Mouse (Mus musculus): Measurements from ENCODE around the gene Gfra4. TPM values are rescaled to one million over a fixed set of nuclear protein-coding genes. Genes with fewer than 3 reads are reported as not detected.

Gene Gfra4
- polyA plus RNA-seq, 2 experiments, result 0.15 to 0.16 TPM

DNA sequence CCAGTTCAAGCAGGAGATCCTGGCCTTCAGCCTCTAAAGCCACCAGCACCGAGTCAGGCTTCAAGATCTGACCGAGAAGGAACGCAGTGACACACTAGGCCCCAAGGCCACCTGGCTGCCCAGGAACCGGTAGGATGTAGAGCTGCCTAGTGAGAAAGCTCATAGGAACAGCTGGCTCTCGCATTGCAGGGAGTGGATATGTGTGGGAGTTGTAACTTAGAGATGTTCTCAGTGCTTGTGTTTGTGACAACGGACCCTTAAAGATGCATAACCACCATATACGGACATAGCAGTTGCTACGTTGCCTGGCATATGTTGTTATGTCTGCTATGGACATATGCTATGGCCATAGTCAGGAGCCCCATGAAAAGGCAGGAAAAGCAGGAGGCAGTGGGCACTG, 15.8 kb upstream of the Gfra4 start:
- TF ChIP-seq EP300 (IDR thresholded peaks at IDR 0.05; ENCODE audit: low read depth), result no peak
- TF ChIP-seq CTCF (IDR thresholded peaks at IDR 0.05; ENCODE audit: low read depth), result no peak
- no peaks in the 10 kb centered on the region for H3K4me1 ChIP-seq (replicated peaks; ENCODE audit: control insufficient read depth in 2 of 2, insufficient read depth in 2 of 2, low read length in 1 of 2)
- WGBS (ENCODE audit: insufficient replicate concordance), result 75% methylated on average over 8 of the region's 8 CpGs
- H3K9ac ChIP-seq (replicated peaks), result no peak overlapping the region
- H3K4me3 ChIP-seq (ENCODE audit: insufficient read depth in 1 of 2, low read depth in 2 of 2, low read length in 2 of 2), result no peak overlapping the region
- no peak for ATAC-seq (ENCODE audit: insufficient read depth)
- no peaks in the 10 kb centered on the region for H3K9me3 ChIP-seq (ENCODE audit: control insufficient read depth, low read length)
- H3K4me2 ChIP-seq (ENCODE audit: low read depth), result no peak overlapping the region
- no peaks in the 10 kb centered on the region for H3K36me3 ChIP-seq (replicated peaks; ENCODE audit: control insufficient read depth, insufficient read depth, low read depth)
- peaks cover 40% of the 10 kb centered on the region for H3K27me3 ChIP-seq (ENCODE audit: control insufficient read depth, insufficient read depth, low read length)
- no peak overlapping the region for H3K27ac ChIP-seq
- DNase-seq (ENCODE audit: low read depth in 3 of 3, low spot score in 3 of 3), result no peak

DNA sequence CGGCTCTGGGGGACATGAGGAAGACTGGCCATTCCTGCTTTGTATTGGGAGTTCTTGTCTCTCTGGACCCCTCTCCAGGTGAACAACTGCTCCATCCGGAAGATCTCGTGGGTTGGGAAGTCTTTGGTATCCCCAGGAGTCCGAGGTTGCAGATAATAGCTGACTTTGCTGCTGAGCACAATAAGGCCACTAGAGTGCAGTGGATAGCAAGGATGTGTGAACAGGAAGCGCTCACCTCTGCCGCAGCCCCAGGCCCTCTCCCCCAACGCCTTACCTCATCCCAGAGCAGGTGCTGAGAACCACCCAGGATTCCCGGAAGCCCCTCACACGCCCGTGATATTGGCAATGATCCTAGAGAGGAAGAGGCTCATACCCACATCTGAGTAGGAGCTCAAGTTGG, 13.3 kb upstream of the Gfra4 start:
- Histone ChIP-seq H3K36me3 (replicated peaks; ENCODE audit: control insufficient read depth, insufficient read depth, low read depth) (no peaks in the 10 kb centered on the region), H3K4me3 (ENCODE audit: insufficient read depth in 1 of 2, low read depth in 2 of 2, low read length in 2 of 2) (no peak overlapping the region), H3K9ac (replicated peaks) (no peak overlapping the region), H3K9me3 (ENCODE audit: control insufficient read depth, low read length) (no peaks in the 10 kb centered on the region), H3K4me1 (replicated peaks; ENCODE audit: control insufficient read depth in 2 of 2, insufficient read depth in 2 of 2, low read length in 1 of 2) (peaks cover 0 to 3% of the 10 kb centered on the region in 2 experiments; a peak in 2 of 4 replicates), H3K27me3 (ENCODE audit: control insufficient read depth, insufficient read depth, low read length) (peaks cover 51% of the 10 kb centered on the region), H3K27ac (no peak overlapping the region), H3K4me2 (ENCODE audit: low read depth) (no peak overlapping the region)
- no peak for ATAC-seq (ENCODE audit: insufficient read depth)
- no peak for DNase-seq (ENCODE audit: low read depth in 3 of 3, low spot score in 3 of 3)
- TF ChIP-seq EP300 (IDR thresholded peaks at IDR 0.05; ENCODE audit: low read depth) (no peak), CTCF (IDR thresholded peaks at IDR 0.05; ENCODE audit: low read depth) (peak; percentile 75)
- 1% methylated on average over 10 of the region's 10 CpGs for WGBS (ENCODE audit: insufficient replicate concordance)

DNA sequence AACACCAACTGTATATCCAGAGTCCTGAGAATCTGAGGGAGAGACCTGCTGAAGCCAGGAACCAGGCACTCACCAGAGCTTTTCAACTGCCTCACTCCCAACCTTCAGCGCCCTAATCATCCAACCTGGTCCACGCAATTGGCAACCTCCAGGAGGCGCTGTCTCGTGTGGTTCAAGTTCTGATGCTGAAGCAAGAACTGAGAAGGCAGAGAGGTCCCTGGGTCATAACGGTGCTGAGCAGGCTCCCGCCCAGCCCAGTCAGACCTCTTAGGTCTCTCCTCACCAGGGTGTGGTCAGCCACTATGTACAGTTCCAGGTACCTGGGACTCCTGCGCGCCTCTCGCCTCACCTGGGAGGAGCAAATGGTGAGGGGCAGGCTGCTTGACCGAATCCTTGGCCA, 12.7 kb upstream of the Gfra4 start:
- 4% methylated on average over 10 of the region's 10 CpGs for WGBS (ENCODE audit: insufficient replicate concordance)
- Histone ChIP-seq H3K4me2 (ENCODE audit: low read depth) (no peak overlapping the region), H3K4me1 (replicated peaks; ENCODE audit: control insufficient read depth in 2 of 2, insufficient read depth in 2 of 2, low read length in 1 of 2) (peaks cover 0 to 3% of the 10 kb centered on the region in 2 experiments; a peak in 2 of 4 replicates), H3K27me3 (ENCODE audit: control insufficient read depth, insufficient read depth, low read length) (peaks cover 55% of the 10 kb centered on the region), H3K36me3 (replicated peaks; ENCODE audit: control insufficient read depth, insufficient read depth, low read depth) (no peaks in the 10 kb centered on the region), H3K4me3 (ENCODE audit: insufficient read depth in 1 of 2, low read depth in 2 of 2, low read length in 2 of 2) (no peak overlapping the region), H3K27ac (no peak overlapping the region), H3K9ac (replicated peaks) (no peak overlapping the region), H3K9me3 (ENCODE audit: control insufficient read depth, low read length) (no peaks in the 10 kb centered on the region)
- ATAC-seq (ENCODE audit: insufficient read depth), result peak; percentile 14; the same call in 1 of the 2 replicates
- peak; percentile 41 to 52 (median 41) for DNase-seq (ENCODE audit: low read depth in 3 of 3, low spot score in 3 of 3)
- TF ChIP-seq EP300 (IDR thresholded peaks at IDR 0.05; ENCODE audit: low read depth), result no peak
- TF ChIP-seq CTCF (IDR thresholded peaks at IDR 0.05; ENCODE audit: low read depth), result peak; percentile 87

DNA sequence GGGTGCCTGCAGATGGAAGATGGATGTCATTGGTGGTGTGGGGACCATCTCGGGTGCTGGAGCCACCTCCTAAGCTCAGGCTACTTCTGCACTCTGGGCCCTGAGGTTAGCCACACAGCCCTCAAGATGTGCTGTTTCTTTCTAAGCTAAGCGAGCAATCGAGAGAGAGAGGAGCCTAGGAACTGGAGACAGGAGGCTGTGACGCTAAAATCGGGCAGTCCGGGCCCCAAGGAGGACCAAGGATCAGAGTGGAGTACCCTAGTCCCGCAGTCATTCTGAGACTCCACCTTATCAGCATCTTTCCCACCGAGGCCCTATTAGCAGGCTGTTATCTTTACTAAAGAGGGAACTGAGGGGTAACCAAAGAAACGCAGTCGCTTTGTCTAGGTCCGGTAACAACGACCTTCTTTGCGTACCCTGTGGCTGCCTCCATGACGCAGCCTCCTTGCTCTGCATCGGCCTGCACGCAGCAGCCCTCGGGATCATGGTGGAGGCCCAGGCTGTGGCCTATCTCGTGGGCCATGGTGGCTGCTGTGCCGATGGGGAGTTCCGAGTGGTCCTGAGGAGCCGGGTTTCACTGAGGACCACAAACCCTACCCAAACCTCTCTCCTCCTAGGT, 11.9 kb upstream of the Gfra4 start:
- Histone ChIP-seq H3K36me3 (replicated peaks; ENCODE audit: control insufficient read depth, insufficient read depth, low read depth) (no peaks in the 10 kb centered on the region), H3K27ac (no peak overlapping the region), H3K4me2 (ENCODE audit: low read depth) (peak overlapping the region; percentile 8; the same call in 1 of the 2 replicates), H3K27me3 (ENCODE audit: control insufficient read depth, insufficient read depth, low read length) (peaks cover 55% of the 10 kb centered on the region), H3K4me1 (replicated peaks; ENCODE audit: control insufficient read depth in 2 of 2, insufficient read depth in 2 of 2, low read length in 1 of 2) (peaks cover 0 to 3% of the 10 kb centered on the region in 2 experiments; a peak in 2 of 4 replicates), H3K4me3 (ENCODE audit: insufficient read depth in 1 of 2, low read depth in 2 of 2, low read length in 2 of 2) (peak overlapping the region in 1 of 2 experiments; percentile 10; a peak in 2 of 4 replicates), H3K9ac (replicated peaks) (no peak overlapping the region), H3K9me3 (ENCODE audit: control insufficient read depth, low read length) (no peaks in the 10 kb centered on the region)
- TF ChIP-seq CTCF (IDR thresholded peaks at IDR 0.05; ENCODE audit: low read depth) (no peak), EP300 (IDR thresholded peaks at IDR 0.05; ENCODE audit: low read depth) (no peak)
- ATAC-seq (ENCODE audit: insufficient read depth), result no peak
- 2% methylated on average over 21 of the region's 21 CpGs for WGBS (ENCODE audit: insufficient replicate concordance)
- DNase-seq (ENCODE audit: low read depth in 3 of 3, low spot score in 3 of 3), result no peak

DNA sequence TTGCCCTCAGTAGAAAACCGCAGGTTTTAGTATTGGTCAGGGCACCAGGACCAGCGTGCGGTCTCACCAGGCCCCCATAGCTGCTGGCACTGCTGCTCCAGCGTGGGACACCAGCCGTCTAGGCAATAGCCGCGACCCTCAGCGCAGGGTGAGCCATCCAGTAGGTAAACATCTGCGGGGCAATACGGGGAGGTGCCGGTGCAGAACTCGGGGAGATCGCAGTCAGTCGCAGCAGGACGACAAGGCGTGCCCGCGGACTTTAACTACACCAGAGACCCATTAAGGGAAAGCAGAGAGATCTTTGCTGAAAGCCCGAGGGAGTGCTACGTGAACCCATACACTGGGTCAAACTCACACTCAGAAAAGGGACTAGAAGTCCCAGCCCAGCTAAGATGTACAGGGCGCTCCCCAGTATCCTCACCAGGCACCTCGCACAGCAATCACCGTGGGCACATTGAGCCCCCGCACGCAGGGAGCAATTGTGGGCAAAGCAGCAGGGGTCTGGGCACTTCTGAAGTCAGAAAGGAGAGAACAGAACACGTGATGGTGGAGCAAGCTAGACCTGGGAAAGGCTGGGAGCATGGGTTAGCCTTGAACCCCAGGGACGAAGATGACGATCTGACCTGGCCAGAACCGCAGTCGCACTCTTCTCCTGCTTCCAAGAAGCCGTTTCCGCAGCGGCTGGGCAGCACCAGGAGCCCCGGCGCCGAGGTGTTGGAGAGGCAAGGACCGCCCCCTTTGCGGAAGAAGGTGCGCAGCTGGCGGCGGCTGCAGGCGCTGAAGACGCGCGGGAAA, 11.2 kb upstream of the Gfra4 start:
- no peak overlapping the region for H3K9ac ChIP-seq (replicated peaks)
- TF ChIP-seq EP300 (IDR thresholded peaks at IDR 0.05; ENCODE audit: low read depth), result no peak
- TF ChIP-seq CTCF (IDR thresholded peaks at IDR 0.05; ENCODE audit: low read depth), result no peak
- ATAC-seq (ENCODE audit: insufficient read depth) (no peak), DNase-seq (ENCODE audit: low read depth in 3 of 3, low spot score in 3 of 3) (no peak)
- H3K27me3 ChIP-seq (ENCODE audit: control insufficient read depth, insufficient read depth, low read length), result peaks cover 55% of the 10 kb centered on the region
- no peaks in the 10 kb centered on the region for H3K36me3 ChIP-seq (replicated peaks; ENCODE audit: control insufficient read depth, insufficient read depth, low read depth)
- H3K4me3 ChIP-seq (ENCODE audit: insufficient read depth in 1 of 2, low read depth in 2 of 2, low read length in 2 of 2), result peak overlapping the region in 1 of 2 experiments; percentile 10; a peak in 2 of 4 replicates
- H3K4me2 ChIP-seq (ENCODE audit: low read depth), result peak overlapping the region; percentile 8; the same call in 1 of the 2 replicates
- no peak overlapping the region for H3K27ac ChIP-seq
- no peaks in the 10 kb centered on the region for H3K9me3 ChIP-seq (ENCODE audit: control insufficient read depth, low read length)
- WGBS (ENCODE audit: insufficient replicate concordance), result 2% methylated on average over 45 of the region's 45 CpGs
- peaks cover 0 to 3% of the 10 kb centered on the region in 2 experiments; a peak in 2 of 4 replicates for H3K4me1 ChIP-seq (replicated peaks; ENCODE audit: control insufficient read depth in 2 of 2, insufficient read depth in 2 of 2, low read length in 1 of 2)

Data from liver, embryonic 14.5 days (tissue).